Mouse (Mus musculus): ENCODE measurements around the gene Ciao2a. TPM values are rescaled to one million over a fixed set of nuclear protein-coding genes. Genes with fewer than 3 reads are reported as not detected.

The Ciao2a gene
- polyA plus RNA-seq, 1 experiment from 2014 or later, result 107 TPM

- Histone ChIP-seq H3K36me3 (no peaks in the 10 kb centered on the region), H3K9ac (peak overlapping the region; percentile 81), H3K9me3 (no peaks in the 10 kb centered on the region), H3K4me3 (peak overlapping the region; percentile 77), H3K4me1 (peaks cover 22% of the 10 kb centered on the region), H3K27me3 (replicated peaks) (no peaks in the 10 kb centered on the region), H3K4me2 (replicated peaks) (peak overlapping the region; percentile 70), H3K27ac (no peak overlapping the region)
- 9% methylated on average over 5 of the region's 5 CpGs for WGBS
- no peak for ATAC-seq (ENCODE audit: low FRiP score, low read depth)
Observed at GRCm38 (mm10) chr9:66123648-66124047, 2.8 kb upstream of the Ciao2a start.

GRCm38 (mm10) chr9:66124111-66124531 lies 2.3 kb upstream of the Ciao2a start:
- H3K36me3 ChIP-seq, result no peaks in the 10 kb centered on the region
- ATAC-seq (ENCODE audit: low FRiP score, low read depth), result peak; percentile 49
- WGBS, result under 1% methylated on average over 12 of the region's 12 CpGs
- peaks cover 22% of the 10 kb centered on the region for H3K4me1 ChIP-seq
- H3K9me3 ChIP-seq, result no peaks in the 10 kb centered on the region
- no peaks in the 10 kb centered on the region for H3K27me3 ChIP-seq (replicated peaks)
- peak overlapping the region; percentile 70 for H3K4me2 ChIP-seq (replicated peaks)
- peak overlapping the region; percentile 77 for H3K4me3 ChIP-seq
- H3K9ac ChIP-seq, result peak overlapping the region; percentile 81
- H3K27ac ChIP-seq, result peak overlapping the region; percentile 93

- WGBS, result 9% methylated on average over 33 of the region's 33 CpGs
- no peaks in the 10 kb centered on the region for H3K27me3 ChIP-seq (replicated peaks)
- H3K4me3 ChIP-seq, result peak overlapping the region; percentile 77
- peak overlapping the region; percentile 81 for H3K9ac ChIP-seq
- no peaks in the 10 kb centered on the region for H3K9me3 ChIP-seq
- peak overlapping the region; percentile 70 for H3K4me2 ChIP-seq (replicated peaks)
- peak overlapping the region; percentile 93 for H3K27ac ChIP-seq
- no peaks in the 10 kb centered on the region for H3K36me3 ChIP-seq
- peak; percentile 98 for ATAC-seq (ENCODE audit: low FRiP score, low read depth)
- peaks cover 22% of the 10 kb centered on the region for H3K4me1 ChIP-seq
Observed at GRCm38 (mm10) chr9:66124681-66125542, 1.5 kb upstream of the Ciao2a start.

- H3K4me1 ChIP-seq, result peaks cover 22% of the 10 kb centered on the region
Observed at GRCm38 (mm10) chr9:66125543-66126455, 612 bp upstream of the Ciao2a start.

GRCm38 (mm10) chr9:66127193-66127546 lies 759 bp downstream of the Ciao2a start:
- H3K4me1 ChIP-seq, result peaks cover 22% of the 10 kb centered on the region
- H3K27ac ChIP-seq, result no peak overlapping the region
- peak overlapping the region; percentile 85 for H3K4me2 ChIP-seq (replicated peaks)
- H3K27me3 ChIP-seq (replicated peaks), result no peaks in the 10 kb centered on the region
- WGBS, result 42% methylated on average over 6 of the region's 6 CpGs
- H3K9ac ChIP-seq, result peak overlapping the region; percentile 69
- H3K4me3 ChIP-seq, result peak overlapping the region; percentile 58
- no peaks in the 10 kb centered on the region for H3K9me3 ChIP-seq
- ATAC-seq (ENCODE audit: low FRiP score, low read depth), result no peak
- H3K36me3 ChIP-seq, result peaks cover under 1% of the 10 kb centered on the region; the same call in 1 of the 2 replicates

More at GRCm38 (mm10) chr9:66125543-66126455, 612 bp upstream of the Ciao2a start:
- no peak overlapping the region for H3K9ac ChIP-seq
- H3K36me3 ChIP-seq, result no peaks in the 10 kb centered on the region
- H3K9me3 ChIP-seq, result no peaks in the 10 kb centered on the region
- no peaks in the 10 kb centered on the region for H3K27me3 ChIP-seq (replicated peaks)
- no peak for ATAC-seq (ENCODE audit: low FRiP score, low read depth)
- H3K27ac ChIP-seq, result no peak overlapping the region
- 60% methylated on average over 12 of the region's 12 CpGs for WGBS
- H3K4me3 ChIP-seq, result peak overlapping the region; percentile 58
- H3K4me2 ChIP-seq (replicated peaks), result peak overlapping the region; percentile 85

GRCm38 (mm10) chr9:66127884-66128283 lies 1.5 kb downstream of the Ciao2a start:
- peaks cover 8% of the 10 kb centered on the region for H3K36me3 ChIP-seq
- H3K4me3 ChIP-seq, result no peak overlapping the region
- H3K4me2 ChIP-seq (replicated peaks), result peak overlapping the region; percentile 85
- H3K9me3 ChIP-seq, result no peaks in the 10 kb centered on the region
- H3K9ac ChIP-seq, result no peak overlapping the region
- no peak for ATAC-seq (ENCODE audit: low FRiP score, low read depth)
- no peaks in the 10 kb centered on the region for H3K27me3 ChIP-seq (replicated peaks)
- no peak overlapping the region for H3K27ac ChIP-seq
- H3K4me1 ChIP-seq, result peaks cover 22% of the 10 kb centered on the region
- WGBS, result 93% methylated on average over 4 of the region's 4 CpGs

- Histone ChIP-seq H3K36me3 (peaks cover 34% of the 10 kb centered on the region), H3K4me2 (replicated peaks) (no peak overlapping the region), H3K4me1 (peaks cover 11% of the 10 kb centered on the region), H3K27me3 (replicated peaks) (no peaks in the 10 kb centered on the region), H3K9me3 (no peaks in the 10 kb centered on the region), H3K4me3 (no peak overlapping the region), H3K27ac (no peak overlapping the region), H3K9ac (no peak overlapping the region)
- WGBS, result 94% methylated on average over 2 of the region's 2 CpGs
- no peak for ATAC-seq (ENCODE audit: low FRiP score, low read depth)
Observed at GRCm38 (mm10) chr9:66131466-66131865, 5.1 kb downstream of the Ciao2a start.

- WGBS, result 56% methylated on average over 4 of the region's 4 CpGs
- no peak for ATAC-seq (ENCODE audit: low FRiP score, low read depth)
- no peak overlapping the region for H3K27ac ChIP-seq
Observed at GRCm38 (mm10) chr9:66135967-66136366, 9.6 kb downstream of the Ciao2a start.

GRCm38 (mm10) chr9:66138193-66138592 lies 11.8 kb downstream of the Ciao2a start:
- H3K9ac ChIP-seq, result no peak overlapping the region
- peaks cover 60% of the 10 kb centered on the region for H3K36me3 ChIP-seq
- no peak overlapping the region for H3K27ac ChIP-seq
- ATAC-seq (ENCODE audit: low FRiP score, low read depth), result no peak
- H3K4me3 ChIP-seq, result no peak overlapping the region
- no peaks in the 10 kb centered on the region for H3K27me3 ChIP-seq (replicated peaks)
- H3K4me2 ChIP-seq (replicated peaks), result no peak overlapping the region
- WGBS, result 88% methylated on average over 7 of the region's 7 CpGs
- H3K4me1 ChIP-seq, result no peaks in the 10 kb centered on the region
- no peaks in the 10 kb centered on the region for H3K9me3 ChIP-seq

More at GRCm38 (mm10) chr9:66135967-66136366, 9.6 kb downstream of the Ciao2a start:
- Histone ChIP-seq H3K4me2 (replicated peaks) (no peak overlapping the region), H3K9me3 (no peaks in the 10 kb centered on the region), H3K36me3 (peaks cover 71% of the 10 kb centered on the region), H3K9ac (no peak overlapping the region), H3K27me3 (replicated peaks) (no peaks in the 10 kb centered on the region), H3K4me3 (no peak overlapping the region), H3K4me1 (no peaks in the 10 kb centered on the region)

GRCm38 (mm10) chr9:66142265-66142664 lies 15.9 kb downstream of the Ciao2a start:
- Histone ChIP-seq H3K36me3 (peaks cover 29% of the 10 kb centered on the region), H3K27me3 (replicated peaks) (no peaks in the 10 kb centered on the region), H3K4me3 (no peak overlapping the region), H3K9me3 (no peaks in the 10 kb centered on the region), H3K4me2 (replicated peaks) (no peak overlapping the region), H3K9ac (no peak overlapping the region), H3K27ac (no peak overlapping the region), H3K4me1 (no peaks in the 10 kb centered on the region)
- ATAC-seq (ENCODE audit: low FRiP score, low read depth), result no peak
- WGBS, result 88% methylated on average over 1 of the region's 1 CpGs

GRCm38 (mm10) chr9:66144248-66144647 lies 17.8 kb downstream of the Ciao2a start:
- Histone ChIP-seq H3K27me3 (replicated peaks) (no peaks in the 10 kb centered on the region), H3K9me3 (no peaks in the 10 kb centered on the region), H3K9ac (no peak overlapping the region), H3K4me2 (replicated peaks) (no peak overlapping the region), H3K27ac (no peak overlapping the region), H3K4me3 (no peak overlapping the region), H3K4me1 (no peaks in the 10 kb centered on the region), H3K36me3 (peaks cover 13% of the 10 kb centered on the region)
- WGBS, result 8% methylated on average over 6 of the region's 6 CpGs
- ATAC-seq (ENCODE audit: low FRiP score, low read depth), result no peak

- Histone ChIP-seq H3K4me2 (replicated peaks) (no peak overlapping the region), H3K9ac (no peak overlapping the region), H3K27me3 (replicated peaks) (no peaks in the 10 kb centered on the region), H3K27ac (no peak overlapping the region), H3K4me1 (no peaks in the 10 kb centered on the region), H3K4me3 (no peak overlapping the region), H3K36me3 (no peaks in the 10 kb centered on the region), H3K9me3 (no peaks in the 10 kb centered on the region)
- no peak for ATAC-seq (ENCODE audit: low FRiP score, low read depth)
Observed at GRCm38 (mm10) chr9:66146141-66146540, 19.7 kb downstream of the Ciao2a start.
